Mouse (Mus musculus): ENCODE measurements around the gene Ddx43.

Gene Ddx43

DNA sequence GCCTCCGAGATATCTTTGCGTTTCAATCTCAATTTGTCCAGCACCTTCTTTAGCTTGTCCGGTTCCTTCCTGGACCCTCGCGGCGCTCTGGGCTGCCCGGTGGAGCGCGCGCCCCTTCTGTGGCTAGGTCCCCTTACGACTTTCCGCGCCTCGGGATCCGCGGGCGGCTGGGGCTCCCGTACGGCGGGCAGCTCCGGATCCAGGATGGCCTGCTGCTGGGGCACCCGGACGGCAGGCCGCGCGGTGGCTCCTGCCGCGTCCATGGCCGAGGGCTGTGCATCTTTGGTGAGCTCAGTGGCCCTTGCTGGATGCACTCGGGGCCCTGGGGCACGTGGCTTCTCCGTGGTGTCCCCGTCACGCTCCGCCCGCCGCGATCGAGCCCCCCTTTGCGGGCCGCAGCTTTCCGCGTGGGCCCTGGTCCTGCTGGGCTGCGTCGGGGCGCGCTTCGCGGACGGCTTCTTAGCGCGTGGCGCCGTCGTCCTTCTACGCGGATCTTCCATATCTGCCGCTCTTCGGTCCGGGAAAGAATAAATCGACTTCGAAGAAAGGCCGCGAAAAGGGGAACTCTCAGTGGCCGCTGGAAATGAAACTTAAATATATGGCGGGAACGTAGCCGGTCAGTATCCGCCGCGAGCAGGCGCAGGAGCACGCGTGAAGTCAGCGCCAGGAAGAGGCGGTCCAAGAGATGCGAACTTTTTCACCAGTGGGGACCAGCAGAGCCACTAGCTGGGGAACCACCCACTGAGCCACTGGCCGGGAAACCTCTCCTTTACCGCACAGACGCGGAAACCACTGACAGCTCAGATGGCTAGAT lies 47.2 kb downstream of the Ddx43 start, which contains the start of gene Cgas:
TSS of gene Cgas (minus strand) at position 659 of the 814 bp plus-strand sequence.
- DNase-seq (ENCODE audit: low spot score), result peak; percentile 26

- DNase-seq (ENCODE audit: low spot score), result no peak
Measured at GRCm38 (mm10) chr9:78447606-78447972, 52.0 kb downstream of the Ddx43 start.

DNA sequence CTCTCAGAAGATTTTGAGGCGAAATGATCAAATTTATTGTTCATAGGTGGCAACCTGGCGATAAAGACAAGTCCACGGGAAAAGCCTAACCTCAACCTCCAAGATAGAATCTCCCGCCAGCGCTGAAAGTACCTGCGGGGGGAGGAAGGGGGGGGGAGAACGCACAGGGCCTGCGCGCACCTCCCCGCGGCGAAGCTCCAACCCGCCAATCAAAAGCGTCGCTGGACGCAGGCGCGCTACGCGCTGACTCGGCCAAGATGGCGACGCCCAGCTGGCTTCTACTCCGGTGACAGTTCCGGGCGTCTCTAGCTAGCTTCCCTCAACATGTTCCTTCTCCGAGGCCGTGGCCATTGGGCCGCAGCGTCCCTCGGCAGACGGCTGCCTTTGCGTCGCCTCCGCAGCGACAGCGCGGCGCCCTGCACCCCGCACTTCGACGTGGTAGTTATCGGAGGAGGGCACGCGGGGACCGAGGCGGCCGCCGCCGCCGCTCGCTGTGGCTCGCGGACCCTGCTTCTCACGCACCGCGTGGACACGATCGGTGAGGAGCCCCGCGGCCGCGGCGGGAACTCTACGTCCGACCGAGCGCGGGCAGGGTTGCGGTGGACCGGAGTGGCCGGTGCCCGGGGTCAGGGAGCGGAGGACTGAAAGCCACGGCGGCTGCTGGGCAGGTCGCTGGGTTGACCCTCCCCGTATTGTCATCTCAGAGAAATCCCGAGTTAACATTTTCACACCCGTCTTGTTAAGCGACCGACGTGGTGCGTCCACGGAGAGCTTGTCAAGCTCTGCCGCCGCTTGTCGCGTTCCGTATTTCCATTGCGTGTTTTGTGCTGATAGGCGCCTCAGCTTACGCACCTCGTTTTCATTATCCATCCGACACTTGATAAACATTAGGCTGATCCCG lies 52.6 kb downstream of the Ddx43 start, which contains the start of the genes Mto1 and Gm17324:
TSS of gene Mto1 (plus strand) at position 236 of the 901 bp plus-strand sequence.
TSS of gene Gm17324 (minus strand) at position 814 of the 901 bp plus-strand sequence.
- peak; percentile 96 for DNase-seq (ENCODE audit: low spot score)

GRCm38 (mm10) chr9:78450404-78450803 lies 54.8 kb downstream of the Ddx43 start:
- no peak for DNase-seq (ENCODE audit: low spot score)

GRCm38 (mm10) chr9:78451382-78451781 lies 55.8 kb downstream of the Ddx43 start:
- no peak for DNase-seq (ENCODE audit: low spot score)

GRCm38 (mm10) chr9:78457026-78457425 lies 61.4 kb downstream of the Ddx43 start:
- DNase-seq (ENCODE audit: low spot score), result no peak

DNA sequence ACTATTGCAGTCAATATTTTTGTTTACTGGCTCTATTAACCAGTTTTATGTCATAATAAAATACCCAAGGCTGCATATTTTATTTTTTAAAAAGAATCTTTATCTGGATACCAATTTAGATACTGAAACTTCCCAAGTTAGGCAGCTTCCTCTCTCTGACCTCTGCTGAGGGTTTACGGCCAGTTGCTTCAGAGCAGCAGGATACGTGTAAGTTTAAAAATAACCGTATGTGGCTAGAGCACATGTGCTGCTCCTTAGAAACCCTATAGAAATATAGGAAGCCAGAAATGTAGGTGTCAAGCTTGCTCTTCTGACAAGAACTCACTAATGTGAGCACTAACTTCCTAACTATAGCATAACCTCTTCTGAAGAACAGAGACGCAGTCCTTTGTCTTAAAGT lies 67.8 kb downstream of the Ddx43 start:
- DNase-seq (ENCODE audit: low spot score), result no peak

DNA sequence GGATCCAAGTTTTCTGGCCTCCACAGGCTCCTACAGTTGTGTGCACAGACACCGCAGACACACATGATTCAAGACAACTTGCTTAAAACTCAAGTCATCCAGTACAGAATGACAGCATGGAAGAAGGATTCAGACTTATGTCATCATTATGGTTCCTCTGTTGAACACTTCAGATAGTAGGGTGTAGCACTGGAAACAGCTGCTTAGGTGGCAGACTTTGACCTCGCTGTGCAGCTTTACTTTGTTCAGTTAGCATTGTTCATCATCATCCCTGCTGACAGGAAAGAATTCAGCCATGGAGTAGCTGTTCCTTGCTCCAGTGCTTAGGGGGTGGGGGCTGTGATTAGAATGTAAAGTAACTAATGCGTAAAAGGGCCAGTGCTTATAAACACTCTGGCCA lies 70.1 kb downstream of the Ddx43 start:
- DNase-seq (ENCODE audit: low spot score), result no peak

All from embryo, embryonic 10 days (tissue).